Mouse (Mus musculus) urinary bladder, adult 2 months (tissue): ENCODE results near the gene Zfp385b. TPM values are rescaled to one million over a fixed set of nuclear protein-coding genes. Genes with fewer than 3 reads are reported as not detected.

Source experiments
- DNase-seq: peaks from one replicate; pipeline ENCODE4 v3.0.0; 2022; ENCODE audit warnings: low spot score
- polyA plus RNA-seq: library from polyadenylated mRNA; depleted of rRNA; stranded (reverse); fragments of >200 nt; gene quantifications from 2 replicates; pipeline ENCODE4 v1.2.3, GENCODE M21; 2012

Gene Zfp385b
- polyA plus RNA-seq, 1 experiment, result 2.0 TPM

DNA sequence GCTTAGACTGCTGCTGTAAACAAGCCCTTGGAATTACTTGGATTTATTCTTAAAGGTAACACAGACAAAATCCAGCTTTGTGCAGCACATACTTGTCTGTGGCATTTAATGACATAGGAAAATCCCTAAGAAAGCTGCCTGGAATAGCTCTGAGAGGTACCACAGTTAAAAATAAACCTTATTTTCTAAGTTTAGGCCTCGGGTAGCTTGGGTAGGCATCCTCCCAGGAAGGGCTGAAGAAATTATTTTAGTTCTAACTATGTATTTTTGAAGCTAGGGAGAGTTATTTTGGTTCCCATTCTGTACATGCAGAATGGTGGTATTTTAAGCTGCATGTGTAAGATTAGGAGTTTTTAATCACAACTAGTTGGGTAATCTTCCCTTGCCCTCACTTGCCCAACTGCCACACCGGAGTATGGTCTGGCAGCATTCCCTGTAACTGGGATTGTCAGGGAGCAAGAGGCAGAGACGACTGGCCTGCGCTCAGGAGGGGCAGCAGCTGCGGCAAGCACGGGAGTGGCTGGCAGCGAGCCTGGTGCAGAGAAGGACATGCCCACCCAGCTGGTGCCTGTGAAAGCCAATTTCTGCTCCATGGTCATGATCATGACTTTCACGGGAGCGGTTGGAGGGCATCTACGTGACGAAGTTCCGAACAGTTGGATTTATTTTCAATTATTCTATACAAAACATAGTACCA lies 230.1 kb downstream of the Zfp385b start:
- no peak for DNase-seq

DNA sequence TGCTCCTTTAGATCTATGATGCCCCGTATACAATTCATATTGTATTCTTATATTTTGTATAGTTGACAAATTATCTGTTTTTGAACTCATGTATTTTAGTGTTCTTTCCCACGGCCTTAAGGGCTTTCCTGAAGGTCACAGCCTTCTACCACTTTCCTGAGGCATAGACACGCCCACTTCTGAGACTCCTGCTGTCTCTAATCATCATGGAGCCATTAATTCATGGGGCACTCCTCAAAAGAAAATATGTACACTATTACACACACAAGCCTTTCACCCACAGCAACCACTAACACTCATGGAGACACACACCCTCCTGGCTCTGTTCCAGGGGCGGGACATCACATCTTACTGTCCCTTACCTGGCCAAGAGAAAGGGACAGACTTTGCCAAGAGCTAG lies 232.1 kb downstream of the Zfp385b start:
- no peak for DNase-seq

DNA sequence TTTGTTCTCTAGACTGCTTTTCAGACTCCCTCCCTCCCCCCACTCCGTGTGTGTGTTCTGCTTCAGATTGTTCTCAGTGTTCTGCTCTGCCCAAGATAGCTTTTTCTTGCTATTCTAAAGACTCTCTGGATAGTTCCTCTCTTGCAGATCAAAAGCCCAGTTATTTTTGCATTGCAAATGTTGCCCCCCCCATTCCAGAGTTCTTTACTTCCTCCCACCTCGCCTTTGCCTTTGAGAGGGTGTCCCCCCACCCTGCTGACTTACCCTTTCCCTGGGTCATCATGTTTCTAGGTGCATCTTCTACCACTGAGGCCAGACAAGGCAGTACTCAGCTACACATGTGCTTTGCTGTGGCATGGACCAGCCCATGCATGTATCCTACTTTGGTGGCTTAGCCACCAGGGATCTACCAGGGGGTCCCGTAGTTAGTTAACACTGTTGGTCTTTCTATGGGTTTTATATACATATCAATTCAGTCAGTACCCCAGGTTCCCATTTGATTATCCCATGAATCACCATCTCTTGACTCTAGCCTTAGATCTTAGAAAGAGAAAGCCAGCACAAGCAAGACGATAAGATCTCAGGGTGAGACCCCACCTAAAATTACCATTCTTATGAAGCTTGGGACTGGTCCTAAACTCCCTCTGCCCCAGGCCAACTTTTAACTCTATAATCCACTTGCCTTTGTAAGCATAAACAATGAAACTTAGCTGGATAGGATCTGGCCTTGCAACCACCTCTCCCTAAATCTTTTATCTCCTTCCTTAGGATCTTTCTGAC lies 232.7 kb downstream of the Zfp385b start:
- no peak for DNase-seq

DNA sequence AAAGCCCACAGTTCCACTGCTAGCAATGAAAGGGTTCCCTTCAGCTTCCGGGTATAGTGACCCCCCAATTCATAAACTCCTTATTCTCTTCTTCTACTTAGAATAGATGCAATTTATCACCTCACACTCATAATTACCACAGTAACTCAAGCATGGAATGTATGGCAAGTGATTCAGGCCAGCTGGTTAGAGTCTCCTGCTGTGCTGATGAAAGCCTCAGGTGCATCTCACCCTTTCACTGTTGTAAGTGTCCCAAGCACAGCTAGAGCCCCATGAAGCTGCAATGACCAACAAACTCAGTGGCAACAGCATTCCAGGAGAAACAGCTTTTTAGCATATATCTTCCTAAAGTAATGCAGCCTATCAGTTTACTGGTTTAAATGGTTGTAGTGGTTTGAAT lies 235.9 kb downstream of the Zfp385b start:
- DNase-seq, result no peak

DNA sequence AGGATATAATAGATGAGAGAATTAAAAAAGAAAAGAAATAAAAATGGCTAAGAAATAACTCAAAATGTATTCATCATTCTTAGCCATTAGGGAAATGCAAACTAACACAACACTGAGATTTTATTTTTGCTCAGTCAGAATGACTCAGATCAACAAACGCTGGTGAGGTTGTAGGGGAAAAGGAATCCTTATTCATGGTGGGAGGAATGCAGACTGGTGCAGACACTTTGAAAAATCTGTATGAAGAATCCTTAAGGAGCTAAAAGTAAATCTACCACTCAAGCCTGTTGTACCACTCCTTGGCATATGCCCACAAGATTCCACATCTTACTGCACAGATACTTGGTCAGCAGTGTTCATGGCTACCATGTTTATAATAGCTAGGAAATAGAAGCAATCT lies 242.9 kb downstream of the Zfp385b start:
- no peak for DNase-seq

DNA sequence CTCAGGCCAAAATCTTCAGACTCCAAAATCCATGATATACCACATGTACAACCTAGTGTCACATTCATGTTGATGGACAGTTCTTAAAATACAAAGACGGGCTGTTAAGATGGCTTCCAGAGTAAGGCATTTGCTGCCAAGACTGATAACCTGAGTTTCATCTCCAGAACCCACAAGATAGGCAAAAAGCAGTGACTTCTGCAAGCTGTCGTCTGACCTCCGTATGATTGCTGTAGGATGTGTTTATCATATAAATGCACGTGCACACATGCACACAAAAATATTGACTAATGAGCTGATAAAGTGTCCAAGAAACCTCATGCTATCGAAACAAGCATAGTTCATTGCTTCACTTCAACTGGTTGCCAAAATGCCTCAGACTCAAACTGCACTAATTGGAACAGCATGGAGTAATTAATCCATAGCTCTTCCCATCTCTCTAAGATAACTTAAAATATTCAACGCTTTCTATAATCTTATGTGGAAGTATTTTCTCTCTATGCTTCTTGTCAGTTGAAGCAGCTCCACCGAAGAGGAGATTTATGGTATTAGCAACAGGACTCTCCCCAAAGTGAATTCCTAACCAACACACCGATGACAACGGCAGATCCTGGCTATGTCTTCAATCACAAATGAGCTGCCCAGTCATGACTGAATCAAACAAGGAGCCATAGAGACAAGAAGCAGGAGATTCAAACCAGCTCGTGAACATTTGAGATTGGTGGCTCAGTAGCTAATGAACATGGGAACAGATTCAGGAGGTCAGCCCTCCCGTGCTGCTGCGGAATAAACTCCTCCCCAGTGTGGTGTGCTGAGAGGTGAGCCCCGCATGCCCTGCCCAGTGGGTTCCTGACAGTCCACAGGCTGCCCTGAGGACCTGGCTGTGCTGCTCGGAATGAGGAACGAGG lies 251.7 kb downstream of the Zfp385b start:
- no peak for DNase-seq

DNA sequence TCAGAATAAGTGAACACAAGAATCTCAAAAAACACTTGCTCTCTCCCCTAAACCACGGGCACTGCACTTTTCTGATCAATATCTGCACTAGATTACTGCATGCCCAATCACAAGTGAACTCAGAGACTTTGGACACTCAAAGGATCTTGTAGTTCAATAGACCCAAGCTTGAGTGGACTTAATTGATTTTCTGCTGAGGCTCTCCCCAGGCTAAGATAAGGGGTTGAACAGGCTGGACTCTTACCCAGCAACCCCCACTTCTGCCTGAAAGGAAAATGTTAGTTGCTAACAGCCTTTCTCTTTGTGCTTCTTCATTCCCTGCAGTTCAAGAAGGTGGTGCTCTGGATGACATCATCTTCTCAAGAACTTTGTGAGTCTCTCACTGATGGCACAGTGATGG lies 255.7 kb downstream of the Zfp385b start:
- DNase-seq, result no peak

DNA sequence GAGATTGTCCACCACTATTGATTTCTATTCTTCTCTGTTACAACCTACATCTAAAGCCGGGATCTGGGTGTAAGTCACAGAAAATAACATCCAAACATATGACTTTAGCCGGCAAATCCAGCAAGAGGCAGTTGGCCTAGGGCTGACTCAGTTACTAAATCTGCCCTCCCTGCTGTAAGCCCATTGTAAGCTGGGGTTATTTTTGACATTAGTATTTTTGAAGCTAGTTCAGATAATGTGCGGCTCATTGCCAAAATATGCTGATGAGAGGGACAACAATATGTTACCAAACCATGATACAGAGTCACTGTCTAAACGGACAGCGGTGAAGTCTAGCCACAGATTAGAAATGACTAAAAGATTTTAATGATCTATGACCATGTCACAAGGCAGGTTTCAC lies 257.5 kb downstream of the Zfp385b start:
- no peak for DNase-seq

DNA sequence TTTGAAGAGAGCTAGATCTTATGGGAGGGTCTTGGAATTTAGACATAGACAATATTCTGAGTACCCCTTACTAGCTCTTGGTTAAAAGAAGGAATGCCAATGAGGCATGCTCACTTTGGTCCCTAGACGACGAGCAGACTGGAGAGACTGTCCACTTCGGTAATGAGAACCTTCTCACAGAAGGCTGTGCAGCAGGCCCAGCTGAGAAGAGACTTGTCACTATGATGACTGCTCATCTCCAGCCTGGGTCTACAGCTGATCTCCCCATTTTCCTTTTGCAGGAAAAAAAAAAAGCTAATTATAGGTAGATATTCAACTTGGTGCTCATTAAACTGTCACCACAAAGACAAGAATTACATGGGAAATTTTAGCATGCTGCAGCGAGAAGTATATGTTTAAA lies 262.5 kb downstream of the Zfp385b start:
- no peak for DNase-seq

DNA sequence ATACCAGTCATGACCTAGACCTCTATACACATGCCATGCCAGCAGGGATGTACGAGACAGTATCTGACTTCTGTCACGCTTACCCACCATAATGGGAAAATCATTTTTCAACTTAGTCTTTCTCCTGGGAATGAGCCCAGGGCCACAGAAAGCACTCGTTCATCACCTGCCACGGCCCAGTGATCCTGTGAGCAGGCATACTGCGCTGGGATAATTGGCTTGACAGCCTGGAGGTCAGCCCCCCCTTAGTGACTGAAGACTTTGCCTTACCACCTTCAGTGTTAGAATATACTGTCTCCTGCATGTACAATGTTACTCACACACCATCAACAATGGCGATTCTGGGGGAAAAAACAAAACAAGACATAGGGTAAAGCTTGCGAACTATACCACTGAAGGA lies 263.5 kb downstream of the Zfp385b start:
- no peak for DNase-seq

DNA sequence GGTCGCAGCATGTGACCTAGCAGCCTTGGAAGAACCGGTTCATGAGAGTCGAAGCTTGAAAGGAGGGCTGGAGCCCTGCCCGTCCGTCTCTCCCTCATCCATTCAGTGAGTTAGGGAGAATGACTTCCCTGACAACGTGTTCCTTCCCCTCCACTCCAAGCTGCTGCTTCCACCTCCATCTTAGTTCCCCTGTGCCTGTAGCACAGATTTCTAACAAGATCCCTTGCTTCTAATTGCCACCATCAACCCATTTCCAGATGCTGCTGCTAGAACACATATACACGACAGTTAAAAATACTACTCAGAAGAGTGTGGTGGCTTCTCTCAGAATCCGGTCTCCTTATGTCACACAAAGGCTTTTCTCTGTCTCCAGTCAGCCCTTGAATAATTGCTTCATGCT lies 266.8 kb downstream of the Zfp385b start:
- DNase-seq, result no peak

DNA sequence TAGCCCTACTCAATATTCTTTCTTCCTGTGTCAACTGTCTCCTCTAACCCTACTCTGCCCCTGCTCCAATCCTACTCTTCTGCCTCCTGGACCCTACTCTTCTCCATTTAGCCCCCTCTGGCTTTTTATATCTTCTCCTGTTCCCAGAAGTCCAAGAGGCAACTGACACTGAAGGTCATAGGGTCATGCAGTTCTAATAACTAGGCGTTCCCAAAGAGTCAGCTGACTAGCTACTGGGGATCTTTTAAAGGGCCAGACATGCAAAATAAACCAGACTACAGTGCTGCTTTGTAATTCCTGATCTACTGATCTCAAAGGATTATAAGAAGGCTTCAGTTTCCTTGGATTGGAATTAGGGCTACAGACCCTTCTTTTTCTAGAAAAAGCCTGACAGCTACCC lies 276.1 kb downstream of the Zfp385b start:
- no peak for DNase-seq

DNA sequence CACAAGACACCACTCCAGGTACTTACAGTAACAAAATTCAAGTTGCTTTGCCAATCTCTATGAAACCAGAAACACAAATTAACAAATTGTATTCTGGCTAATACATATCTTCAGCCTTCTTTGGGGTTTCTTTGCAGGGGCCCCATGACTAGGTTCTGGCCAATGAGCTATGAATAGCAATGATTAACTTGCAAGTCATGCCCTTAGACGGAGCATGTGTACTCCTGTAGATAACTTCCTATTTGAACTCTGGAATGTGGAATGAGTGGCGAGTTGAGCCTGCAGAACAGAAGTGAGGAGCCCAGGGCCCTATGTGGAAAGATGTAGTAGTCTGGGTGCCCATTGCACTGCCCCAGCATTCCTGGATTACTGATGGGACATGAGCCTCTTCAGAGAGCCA lies 276.8 kb downstream of the Zfp385b start:
- DNase-seq, result no peak

DNA sequence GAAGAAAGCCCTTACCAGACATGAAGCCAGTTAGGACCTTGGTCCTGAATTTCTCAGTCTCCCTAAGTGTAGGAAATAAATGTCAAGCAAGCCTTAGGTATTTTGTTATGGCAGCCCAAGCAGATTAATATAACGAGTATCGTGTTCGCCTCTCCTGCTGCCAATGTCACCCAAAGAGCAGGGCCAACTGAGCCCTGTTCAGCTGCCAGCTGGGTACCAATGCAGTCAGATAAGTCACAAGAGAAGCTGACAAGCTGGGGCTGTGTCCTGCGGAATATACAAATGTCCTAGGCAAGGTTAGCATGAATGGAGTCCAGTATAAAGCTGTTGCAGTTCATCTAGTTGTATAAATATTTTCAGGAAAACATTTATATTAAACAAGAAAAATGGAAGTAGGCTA lies 277.8 kb downstream of the Zfp385b start:
- no peak for DNase-seq

DNA sequence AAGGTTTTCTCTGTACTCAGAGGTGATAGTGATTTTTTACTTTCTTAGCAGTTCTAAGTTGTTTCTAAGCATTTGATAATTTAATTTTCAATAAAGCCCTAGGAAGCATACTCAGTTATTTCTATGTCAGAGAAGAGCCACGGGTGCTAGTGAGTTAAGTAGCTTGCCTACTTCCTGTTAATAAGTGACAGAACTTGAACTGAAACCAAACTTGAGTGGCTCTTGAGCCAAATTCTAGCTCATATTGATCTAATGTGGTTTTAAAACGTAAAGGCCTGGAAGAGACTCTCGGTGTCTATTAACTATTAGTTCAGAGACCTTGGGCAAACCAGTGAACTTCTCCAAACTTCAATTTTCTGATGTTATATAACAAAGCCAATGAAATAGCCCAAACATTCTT lies 278.6 kb downstream of the Zfp385b start:
- DNase-seq, result no peak

DNA sequence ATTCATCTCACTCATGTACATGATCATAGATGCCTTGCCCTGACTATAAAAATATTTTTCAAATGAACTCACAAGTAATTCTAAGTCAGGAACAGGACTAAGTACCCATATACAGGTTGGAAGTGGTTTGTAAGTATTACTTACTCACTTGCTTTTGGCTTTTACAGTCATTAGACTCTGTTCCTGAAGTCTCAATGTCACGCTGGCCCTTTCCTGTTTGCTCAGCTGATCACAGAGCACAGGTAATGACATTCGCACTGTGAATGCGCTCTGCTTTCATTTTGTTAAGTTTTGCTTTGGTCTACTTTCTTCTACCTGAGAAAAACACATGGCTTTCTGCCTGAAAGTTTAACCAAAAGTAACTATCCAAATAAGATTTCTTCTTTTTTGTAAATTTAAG lies 282.9 kb downstream of the Zfp385b start:
- DNase-seq, result no peak

DNA sequence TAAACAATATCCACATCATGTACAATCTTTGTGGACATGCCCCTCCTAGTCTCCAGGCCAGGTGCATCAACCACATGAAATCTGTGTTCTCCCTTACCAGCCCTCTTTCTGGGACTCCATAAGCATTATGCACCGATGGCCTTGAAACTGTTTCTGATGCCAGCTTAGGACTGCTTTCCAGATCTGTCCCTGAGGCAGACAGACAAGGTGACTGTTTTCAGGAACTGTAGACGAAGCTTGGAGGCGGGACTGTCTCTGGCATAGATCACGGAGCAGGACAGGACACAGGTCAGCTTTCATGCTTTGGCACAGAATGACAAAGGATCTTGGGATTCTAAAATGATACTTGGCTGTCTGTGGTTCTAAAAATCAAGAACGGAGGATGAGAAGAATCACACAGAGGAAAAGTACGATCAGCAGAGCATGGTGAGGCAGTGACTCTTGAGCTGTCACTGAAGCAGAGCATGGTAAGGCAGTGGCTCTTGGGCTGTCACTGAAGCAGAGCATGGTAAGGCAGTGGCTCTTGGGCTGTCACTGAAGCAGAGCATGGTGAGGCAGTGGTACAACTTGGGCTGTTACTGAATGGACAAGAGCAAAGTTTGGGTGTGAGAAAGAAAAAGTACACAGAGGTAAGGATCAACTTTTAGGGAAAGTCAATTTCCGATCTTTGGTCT lies 291.2 kb downstream of the Zfp385b start:
- no peak for DNase-seq

DNA sequence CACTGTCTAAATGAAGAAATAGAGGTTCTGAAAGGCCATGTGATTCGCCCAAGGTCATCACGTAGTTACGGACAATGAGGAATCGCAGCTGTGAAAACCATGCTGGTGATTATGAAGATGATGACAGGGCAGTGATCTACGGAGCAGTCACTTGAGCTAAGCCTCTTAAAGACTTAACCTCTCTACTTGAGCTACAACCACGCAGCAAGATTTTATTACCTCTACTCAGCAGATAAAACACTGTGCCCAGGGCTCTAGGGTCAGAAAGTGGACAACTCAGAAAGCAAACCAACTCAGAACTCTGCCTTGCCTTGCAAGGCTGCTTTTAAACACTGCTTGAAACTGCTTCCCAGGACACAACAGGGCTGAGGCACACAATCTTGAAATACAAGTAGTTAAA lies 291.8 kb downstream of the Zfp385b start:
- DNase-seq, result no peak

DNA sequence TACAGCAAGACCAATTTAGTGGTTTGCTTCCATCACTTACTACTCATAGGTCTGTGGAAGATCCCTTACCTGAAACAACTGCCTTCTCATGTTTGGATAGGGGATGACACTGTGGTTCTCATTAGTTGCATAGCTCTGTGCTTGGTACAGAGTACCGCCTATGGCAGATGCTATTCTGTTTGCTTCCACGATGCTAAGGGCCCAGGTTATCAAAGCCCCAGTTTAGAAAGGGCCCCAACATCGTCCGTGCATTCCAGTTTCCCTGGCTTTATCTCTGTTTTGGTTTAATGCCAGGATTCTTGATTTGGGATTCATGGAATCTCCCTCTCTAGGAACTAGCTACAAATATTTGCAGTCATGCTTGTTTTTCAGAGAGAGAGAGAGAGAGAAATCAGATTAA lies 292.6 kb downstream of the Zfp385b start:
- no peak for DNase-seq

DNA sequence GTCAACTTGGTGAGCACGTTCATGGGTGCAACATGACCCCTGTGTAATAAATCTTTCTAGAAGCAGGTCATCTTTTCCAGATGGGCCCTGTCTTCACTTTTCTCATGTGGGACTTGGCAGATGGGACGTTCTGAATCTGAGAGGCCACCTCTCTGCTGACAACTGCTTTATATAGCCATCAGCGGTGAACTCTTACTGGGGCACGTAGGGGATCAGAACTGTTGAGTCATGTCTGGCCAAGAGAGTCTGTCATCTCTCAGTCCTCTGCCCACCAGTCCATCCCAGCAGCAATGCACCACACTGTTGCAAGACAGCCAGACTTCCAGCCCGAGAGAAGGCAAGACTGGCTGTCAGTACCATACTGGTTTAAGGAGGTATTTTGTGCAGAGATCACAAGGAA lies 293.1 kb downstream of the Zfp385b start:
- DNase-seq, result no peak

DNA sequence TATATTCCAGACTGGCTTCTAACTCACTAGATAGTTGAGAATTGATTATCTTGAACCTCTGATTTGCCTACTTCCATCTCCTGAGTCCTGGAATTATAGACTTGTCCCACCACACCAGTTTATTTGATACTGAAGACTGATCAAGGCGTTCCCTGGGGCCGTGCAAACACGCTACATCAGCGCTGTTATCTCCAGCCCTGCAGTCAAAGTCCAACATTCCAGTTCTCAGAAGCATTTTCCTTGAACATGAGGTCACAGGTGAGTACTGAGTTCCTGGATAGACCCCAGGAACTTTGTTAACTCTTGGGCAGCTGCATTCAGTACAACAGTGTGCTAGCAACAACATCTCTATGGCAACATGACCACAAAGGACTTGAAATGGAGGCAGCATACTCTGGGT lies 297.2 kb downstream of the Zfp385b start:
- DNase-seq, result no peak

DNA sequence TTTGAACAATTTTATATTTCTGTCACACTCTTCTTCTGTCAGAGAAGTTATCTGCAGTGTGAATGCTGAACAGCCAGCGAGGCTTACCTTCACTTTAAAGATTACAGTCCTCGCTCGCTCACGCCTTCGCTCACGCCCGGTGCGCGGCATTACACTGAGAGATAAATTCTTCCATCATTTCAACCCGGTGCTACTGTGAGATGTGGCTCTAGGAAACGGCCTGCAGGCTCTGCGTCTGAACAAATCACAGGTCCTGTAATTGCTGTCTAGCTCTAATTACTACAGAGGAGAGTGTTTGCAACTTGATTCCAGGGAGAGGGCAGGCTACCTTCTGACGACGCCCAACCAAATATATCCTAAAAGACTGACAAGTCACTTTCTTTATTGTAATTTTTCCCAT lies 300.1 kb downstream of the Zfp385b start:
- DNase-seq, result no peak
